Mouse (Mus musculus) limb, embryonic 10.5 days (tissue): ENCODE measurements around the gene Epha7. TPM values are rescaled to one million over a fixed set of nuclear protein-coding genes. Genes with fewer than 3 reads are reported as not detected.

Source experiments
- DNase-seq: peaks from one replicate; pipeline ENCODE4 v3.0.0-alpha.2; 2017; ENCODE audit warnings: low spot score
- H3K27ac ChIP-seq: fragments of 300-500 bp; sonication (generic); 2 replicates; pipeline ENCODE4 v1.5.1; 2016; ENCODE audit warnings: mild to moderate bottlenecking
- H3K27me3 ChIP-seq: fragments of 300-500 bp; sonication (generic); 2 replicates; pipeline ENCODE4 v1.6.1; 2016; ENCODE audit warnings: low read depth, mild to moderate bottlenecking; ENCODE audit not compliant: poor library complexity, severe bottlenecking
- H3K36me3 ChIP-seq: fragments of 300-500 bp; sonication (generic); 2 replicates; pipeline ENCODE4 v1.6.1; 2016; ENCODE audit warnings: mild to moderate bottlenecking, moderate library complexity
- H3K4me1 ChIP-seq: fragments of 300-500 bp; sonication (generic); 2 replicates; pipeline ENCODE4 v1.6.1; 2016
- H3K4me3 ChIP-seq: fragments of 300-500 bp; sonication (generic); 2 replicates; pipeline ENCODE4 v1.5.1; 2016; ENCODE audit warnings: mild to moderate bottlenecking, moderate library complexity
- H3K9me3 ChIP-seq: fragments of 300-500 bp; sonication (generic); replicated peaks from 2 replicates; pipeline ENCODE4 v1.6.1; 2016; ENCODE audit warnings: mild to moderate bottlenecking
- WGBS: fragments of 180-500 bp; shearing (Covaris S2); methylation state at CpG from one replicate; pipeline ENCODE4 v1.1.7; 2016; 5-methylcytosine and 5-hydroxymethylcytosine counted together
- polyA plus RNA-seq: library from polyadenylated mRNA; unstranded; fragments of >200 nt; fragmentation: Nextera tagmentation; extraction: Ambion mirVana; gene quantifications from 2 replicates; pipeline ENCODE4 v1.2.1, GENCODE M21; 2016

Gene Epha7
- polyA plus RNA-seq, 1 experiment from 2014 or later, result 46.7 TPM

DNA sequence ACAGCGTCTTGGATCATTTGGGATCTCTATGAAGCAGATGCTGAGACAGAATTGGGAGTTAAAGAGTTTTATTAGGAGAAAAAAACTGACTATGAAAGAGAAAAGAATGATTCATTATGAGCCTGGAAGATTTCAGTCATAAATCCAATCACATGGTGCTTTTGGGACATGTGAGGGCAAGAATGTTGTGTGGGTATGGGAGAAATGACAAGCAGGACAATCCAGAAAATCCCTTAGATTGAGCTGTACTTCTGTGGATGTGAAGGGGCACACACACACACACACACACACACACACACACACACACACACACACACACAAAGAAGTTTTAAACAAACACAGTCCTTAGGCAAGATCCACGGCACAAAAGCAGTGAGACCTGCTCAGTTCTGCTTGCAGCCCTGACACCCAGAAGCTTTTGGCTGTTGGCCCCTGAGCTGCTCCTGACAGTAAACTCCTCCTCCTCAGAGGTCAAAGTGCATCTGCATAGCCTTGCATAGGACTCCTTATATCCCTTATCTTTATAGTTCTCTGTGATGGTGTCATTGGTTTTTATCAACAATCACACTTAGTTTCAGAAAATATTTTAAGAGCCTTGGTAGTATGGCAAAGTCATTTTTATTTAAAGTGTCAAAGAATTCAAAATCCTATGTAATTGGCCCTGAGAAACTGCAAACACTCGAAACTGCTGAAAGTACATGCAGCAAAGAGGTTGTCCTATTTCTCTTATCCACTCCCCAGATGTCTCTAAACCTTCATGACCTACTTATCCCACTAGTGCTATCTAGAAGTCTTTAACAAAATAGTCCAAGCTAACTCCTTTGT lies 185.7 kb downstream of the Epha7 start:
- WGBS, result 80% methylated on average over 3 of the region's 3 CpGs
- no peak overlapping the region for H3K27ac ChIP-seq
- H3K36me3 ChIP-seq, result no peaks in the 10 kb centered on the region
- no peak for DNase-seq
- no peak overlapping the region for H3K4me3 ChIP-seq
- no peaks in the 10 kb centered on the region for H3K9me3 ChIP-seq
- H3K4me1 ChIP-seq, result no peaks in the 10 kb centered on the region
- no peaks in the 10 kb centered on the region for H3K27me3 ChIP-seq

DNA sequence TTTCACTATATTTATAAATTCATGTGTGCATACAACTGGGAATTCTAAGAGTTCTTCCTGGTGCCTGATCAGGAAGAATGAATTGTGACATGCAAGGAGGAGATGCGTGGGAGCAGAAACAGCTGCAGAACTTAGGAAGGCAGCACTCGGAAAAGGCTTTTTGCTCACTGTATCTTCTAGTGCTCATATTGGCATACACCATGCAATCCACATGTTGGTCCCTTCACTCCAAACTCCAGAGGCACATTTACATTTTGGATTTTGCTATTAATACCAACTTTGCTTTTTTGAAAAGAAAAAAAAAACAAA lies 186.3 kb downstream of the Epha7 start:
- Histone ChIP-seq H3K36me3 (no peaks in the 10 kb centered on the region), H3K27me3 (no peaks in the 10 kb centered on the region), H3K27ac (no peak overlapping the region), H3K9me3 (no peaks in the 10 kb centered on the region), H3K4me1 (no peaks in the 10 kb centered on the region), H3K4me3 (no peak overlapping the region)
- 83% methylated on average over 2 of the region's 2 CpGs for WGBS
- DNase-seq, result no peak

- Histone ChIP-seq H3K9me3 (no peaks in the 10 kb centered on the region), H3K4me1 (no peaks in the 10 kb centered on the region), H3K36me3 (no peaks in the 10 kb centered on the region), H3K4me3 (no peak overlapping the region), H3K27ac (no peak overlapping the region), H3K27me3 (no peaks in the 10 kb centered on the region)
- WGBS, result 94% methylated on average over 3 of the region's 3 CpGs
- no peak for DNase-seq
Observed at GRCm38 (mm10) chr4:29010333-29010732, 197.4 kb downstream of the Epha7 start.
